Mouse (Mus musculus): ENCODE data around the gene Elovl1.

DNA sequence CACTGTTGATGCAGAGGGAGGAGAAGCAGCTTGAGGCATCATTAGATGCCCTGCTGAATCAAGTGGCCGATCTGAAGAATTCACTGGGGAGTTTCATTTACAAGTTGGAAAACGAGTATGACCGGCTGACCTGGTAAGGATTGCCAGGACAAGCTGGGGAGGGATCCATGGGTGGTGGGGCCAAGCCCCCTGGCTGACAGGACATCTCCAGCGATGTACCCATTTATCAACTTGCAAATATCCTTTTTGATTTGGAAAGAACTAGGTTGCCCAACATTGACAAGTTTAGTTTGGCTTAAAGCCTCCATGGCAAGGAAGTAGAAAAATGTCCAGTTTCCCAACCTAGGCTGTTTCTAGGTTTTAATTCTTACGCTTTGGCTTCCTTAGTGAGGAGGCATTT, 17.0 kb upstream of the Elovl1 start:
- no peak for TF ChIP-seq CTCF (IDR thresholded peaks at IDR 0.05)
- TF ChIP-seq POLR2A (IDR thresholded peaks at IDR 0.05; ENCODE audit: insufficient read depth, low read depth, low read length): no peak
- TF ChIP-seq EP300 (IDR thresholded peaks at IDR 0.05; ENCODE audit: insufficient read depth, low read depth, low read length): no peak
